Mouse (Mus musculus) left cerebral cortex, adult 11 months (tissue): ENCODE measurements around the gene Trmt1.

Experiments
- DNase-seq: peaks from one replicate; pipeline ENCODE4 v3.0.0; 2022; ENCODE audit warnings: low spot score

The Trmt1 gene

GRCm38 (mm10) chr8:84686191-84687002 lies at the start of gene Trmt1:
Trmt1 (plus strand) TSS chr8:84686307.
- no peak for DNase-seq

DNA sequence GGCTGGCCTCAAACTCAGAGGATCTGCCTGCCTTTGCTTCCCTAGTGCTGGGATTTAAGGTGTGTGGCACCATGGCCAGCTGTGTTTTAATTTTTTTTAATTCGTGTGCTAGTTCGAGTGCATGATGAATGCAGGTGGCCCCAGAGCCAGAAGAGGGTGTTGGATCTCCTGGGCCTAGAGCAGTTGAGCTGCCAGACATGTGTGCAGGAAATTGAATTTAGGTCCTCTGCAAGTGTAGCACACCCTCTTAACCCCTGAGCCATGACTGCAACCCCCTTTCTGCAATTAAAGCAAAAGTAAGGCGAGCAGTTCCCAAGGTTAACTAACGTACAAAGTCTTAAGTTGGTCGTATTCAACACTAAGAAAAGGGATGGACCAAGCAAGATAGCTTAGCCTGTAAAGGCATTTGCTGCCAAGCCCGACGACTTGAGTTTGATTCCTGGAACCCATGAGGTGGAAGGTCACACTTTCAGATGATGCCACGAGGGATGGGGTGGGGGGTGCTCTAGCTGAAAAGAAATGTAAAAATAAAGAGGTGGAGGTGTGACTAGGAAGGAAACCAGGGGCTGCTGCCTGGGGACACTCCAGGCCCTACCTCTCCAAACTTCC lies 48.1 kb upstream of the Trmt1 start:
- DNase-seq = no peak

- no peak for DNase-seq
These were observed 47.4 kb upstream of the Trmt1 start for GRCm38 (mm10) chr8:84638555-84639161.

GRCm38 (mm10) chr8:84639162-84640009 lies 46.7 kb upstream of the Trmt1 start:
- peak; percentile 93 for DNase-seq

GRCm38 (mm10) chr8:84640010-84640588 lies 46.0 kb upstream of the Trmt1 start:
- DNase-seq = no peak

DNA sequence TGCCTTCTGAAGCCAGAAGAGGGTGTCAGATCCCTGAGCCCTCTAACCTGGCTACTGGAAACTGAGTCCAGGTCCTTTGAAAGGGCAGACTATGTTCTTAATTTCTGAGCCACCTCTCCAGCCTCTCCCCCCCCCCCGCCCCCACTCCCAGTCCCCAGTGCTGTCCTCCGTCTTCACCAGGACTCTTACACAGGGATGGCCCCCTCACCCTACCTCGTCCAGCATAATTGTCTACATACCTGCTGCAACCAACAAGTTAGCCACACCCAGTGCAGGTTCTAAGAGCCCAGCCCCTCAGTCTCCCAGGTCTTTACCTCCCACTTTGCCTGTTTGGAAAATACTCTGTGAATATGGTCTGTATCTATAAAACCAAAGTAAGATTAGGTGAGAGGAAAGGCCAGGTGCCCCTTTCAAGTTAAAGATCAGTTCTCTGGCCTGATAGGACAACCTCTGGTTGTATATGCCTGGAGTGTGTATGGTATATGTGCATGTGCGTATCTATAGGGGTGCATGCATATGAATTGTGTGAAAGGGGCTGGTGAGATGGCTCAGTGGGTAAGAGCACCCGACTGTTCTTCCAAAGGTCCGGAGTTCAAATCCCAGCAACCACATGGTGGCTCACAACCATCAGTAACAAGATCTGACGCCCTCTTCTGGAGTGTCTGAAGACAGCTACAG lies 45.4 kb upstream of the Trmt1 start:
- DNase-seq = no peak

DNA sequence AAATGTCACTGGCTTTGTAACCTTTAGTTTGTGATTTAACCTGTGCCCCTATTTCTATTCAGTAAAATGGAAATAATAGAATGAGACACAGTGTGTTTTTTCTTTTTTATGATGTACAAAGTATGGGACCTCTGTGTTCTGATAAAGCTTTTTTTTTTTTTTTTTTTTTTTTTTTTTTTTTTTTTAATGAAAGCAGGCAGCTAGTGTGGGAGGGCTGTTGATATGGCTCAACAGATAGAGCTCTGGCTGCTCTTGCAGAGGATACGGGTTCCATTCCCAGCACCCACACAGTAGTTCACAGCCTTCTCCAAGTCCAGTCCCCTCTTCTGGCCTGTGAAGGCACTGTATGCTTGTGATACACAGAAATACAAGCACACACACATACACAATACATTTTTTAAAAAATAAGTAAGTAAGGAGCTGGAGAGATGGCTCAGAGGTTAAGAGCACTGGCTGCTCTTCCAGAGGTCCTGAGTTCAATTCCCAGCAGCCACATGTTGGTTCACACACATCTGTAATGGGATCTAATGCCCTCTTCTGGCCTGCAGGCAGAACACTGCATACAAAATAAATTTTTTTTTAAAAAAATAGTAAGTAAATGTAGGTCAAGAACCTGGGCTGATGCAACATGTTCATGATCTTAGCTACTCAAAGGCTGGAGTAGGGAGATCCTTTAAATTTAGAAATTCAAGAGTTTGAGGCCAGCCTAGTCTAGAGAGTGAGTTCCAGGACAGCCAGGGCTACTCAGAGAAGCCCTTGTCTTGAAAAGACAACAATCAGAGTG lies 44.3 kb upstream of the Trmt1 start:
- no peak for DNase-seq

- no peak for DNase-seq
These were observed 43.1 kb upstream of the Trmt1 start for GRCm38 (mm10) chr8:84643019-84643418.

GRCm38 (mm10) chr8:84646800-84647199 lies 39.3 kb upstream of the Trmt1 start:
- no peak for DNase-seq

- no peak for DNase-seq
These were observed 38.6 kb upstream of the Trmt1 start for GRCm38 (mm10) chr8:84647461-84647901.

DNA sequence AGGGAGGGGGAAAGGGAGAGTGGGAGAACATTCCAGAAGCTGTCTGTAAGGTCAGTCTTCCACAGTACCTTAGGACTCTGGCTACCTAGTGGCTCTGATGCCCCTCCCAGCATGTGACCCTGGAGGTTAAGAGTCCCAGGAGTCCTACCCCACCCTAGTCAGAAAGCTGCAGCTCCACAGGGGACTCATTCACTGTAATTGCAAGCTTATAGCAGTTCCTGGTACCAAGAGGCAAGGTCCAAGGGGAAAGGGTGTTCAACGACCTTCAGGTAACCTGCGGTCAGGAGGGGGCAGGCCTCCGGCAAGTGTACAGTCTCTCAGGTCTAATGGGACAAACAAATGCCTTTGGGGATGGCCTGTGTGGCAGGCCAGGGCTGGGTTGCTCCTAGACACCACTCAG lies 35.9 kb upstream of the Trmt1 start:
- no peak for DNase-seq

DNA sequence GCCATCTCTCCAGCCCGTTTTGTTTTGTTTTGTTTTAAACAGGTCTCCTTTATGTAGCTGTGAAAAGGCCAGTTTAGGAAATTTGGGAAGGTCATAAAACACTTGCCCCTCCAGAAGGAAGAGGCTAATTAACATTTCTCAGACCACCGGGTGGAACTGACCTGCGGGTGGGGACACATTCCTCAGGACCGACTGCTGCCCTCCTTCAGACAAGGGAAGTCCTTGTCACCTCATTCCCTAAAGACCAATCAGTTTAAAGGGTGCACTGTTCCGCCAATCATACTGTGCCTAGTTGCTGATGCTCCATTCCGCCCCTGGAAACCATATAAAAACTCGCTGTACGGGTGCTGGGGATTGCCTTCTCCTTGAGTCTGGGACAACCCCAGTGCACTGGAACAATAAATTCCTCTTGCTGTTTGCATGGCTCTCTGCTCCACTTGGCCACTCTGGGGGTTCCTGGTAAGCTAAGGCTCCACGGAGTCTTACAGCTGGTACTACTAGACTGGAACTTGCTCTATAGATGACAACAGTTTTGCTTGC lies 32.9 kb upstream of the Trmt1 start:
- DNase-seq = no peak

DNA sequence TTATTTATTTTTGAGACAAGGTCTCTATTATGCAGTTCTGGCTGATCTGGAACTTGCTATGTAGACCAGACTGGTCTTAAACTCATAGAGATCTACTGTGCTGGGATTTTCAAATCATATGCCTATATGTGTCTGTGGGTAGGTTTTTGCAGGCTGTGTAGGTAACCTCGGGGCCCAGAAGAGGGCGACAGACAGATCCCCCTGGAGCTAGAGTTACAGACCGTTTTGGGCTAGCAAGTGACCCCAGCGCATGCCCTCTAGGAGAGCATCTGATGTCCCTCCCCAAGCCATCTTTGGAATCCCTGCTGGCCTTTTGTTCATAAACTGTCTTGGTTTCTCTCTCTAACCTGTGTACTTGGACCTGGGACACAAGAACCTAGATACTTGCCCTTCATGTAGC lies 31.5 kb upstream of the Trmt1 start:
- no peak for DNase-seq

DNA sequence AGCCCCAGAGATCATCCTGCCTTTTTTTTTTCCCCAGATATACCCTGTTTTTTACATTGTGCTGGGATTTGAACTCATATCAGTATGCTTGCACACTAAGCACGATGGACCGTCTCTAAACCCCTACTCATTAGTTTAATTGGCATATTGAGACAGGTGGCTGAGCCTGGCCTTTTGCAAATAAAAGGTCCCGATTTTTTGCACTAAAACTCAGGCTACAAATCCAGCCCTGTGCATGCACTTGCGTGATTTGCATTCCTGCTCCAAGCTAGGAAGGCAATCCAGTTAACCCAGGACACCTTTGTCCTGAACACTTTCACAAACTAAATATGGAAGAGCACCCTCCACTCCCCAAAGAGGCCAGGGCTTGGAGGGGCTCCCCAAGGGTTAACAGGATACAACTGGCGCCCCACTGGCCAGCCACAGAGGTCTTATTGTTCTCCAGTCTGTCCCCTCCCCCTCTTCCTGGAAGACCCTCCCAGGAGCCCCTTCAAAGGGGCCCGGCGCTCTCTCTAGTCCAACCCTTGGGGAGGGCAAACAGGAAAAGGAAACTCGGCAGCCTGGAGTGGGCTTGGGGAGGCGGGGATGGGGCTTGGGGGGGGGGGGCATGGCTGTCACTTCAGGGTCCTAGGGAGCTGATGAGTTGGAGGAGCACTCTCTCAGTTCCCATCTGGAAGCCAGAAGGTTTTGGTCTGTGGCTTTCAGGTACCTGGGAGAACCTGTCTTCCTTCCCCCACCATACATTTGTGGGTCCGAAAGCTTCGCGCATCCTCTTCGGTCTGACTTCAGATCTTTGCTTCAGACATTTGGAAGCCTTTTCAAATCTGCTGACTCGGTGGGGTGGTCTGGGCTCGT lies 30.5 kb upstream of the Trmt1 start:
- no peak for DNase-seq

GRCm38 (mm10) chr8:84656191-84656525 lies 29.9 kb upstream of the Trmt1 start:
- no peak for DNase-seq

DNA sequence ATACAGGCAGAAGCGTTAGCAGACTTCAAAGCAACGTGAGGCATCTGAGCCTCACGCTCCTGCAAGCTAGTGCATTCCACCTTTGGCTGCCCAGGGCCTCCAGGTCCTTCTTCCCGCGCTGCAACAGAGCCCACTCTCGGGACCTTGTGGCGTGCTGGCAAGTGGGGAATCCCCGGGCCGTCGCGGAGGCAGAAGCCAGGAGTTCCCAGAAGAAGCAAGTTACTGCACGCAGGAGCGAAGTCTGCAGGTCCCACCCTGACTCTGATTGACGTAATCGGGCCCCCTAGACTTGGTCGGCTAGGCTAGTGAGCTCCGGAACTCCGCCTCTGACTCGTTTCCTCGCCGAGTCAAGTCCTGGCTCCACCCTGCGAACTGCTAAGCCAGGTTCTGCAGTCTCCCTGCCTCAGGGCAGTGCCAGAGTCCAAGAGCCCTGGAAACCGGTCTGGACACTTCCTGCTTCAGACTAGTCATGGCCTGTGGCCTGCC lies 29.4 kb upstream of the Trmt1 start:
- DNase-seq = no peak

DNA sequence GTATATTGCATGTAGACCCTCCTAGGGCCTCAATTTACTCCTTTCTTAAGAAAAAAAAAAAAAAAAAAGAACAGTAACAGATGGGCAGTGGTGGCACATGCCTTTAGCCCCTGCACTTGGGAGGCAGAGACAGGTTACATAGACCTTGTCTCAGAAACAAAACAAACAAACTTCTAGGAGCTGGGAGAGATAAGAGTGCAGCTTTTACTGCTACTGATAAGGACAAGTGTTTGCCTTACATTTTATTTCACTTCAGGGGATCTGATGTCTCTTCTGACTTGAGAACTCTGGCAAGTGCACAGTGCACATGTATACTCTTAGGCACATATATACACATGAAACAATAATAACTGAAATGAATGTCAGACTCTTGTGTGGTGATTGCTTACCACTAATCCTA lies 28.9 kb upstream of the Trmt1 start:
- no peak for DNase-seq

DNA sequence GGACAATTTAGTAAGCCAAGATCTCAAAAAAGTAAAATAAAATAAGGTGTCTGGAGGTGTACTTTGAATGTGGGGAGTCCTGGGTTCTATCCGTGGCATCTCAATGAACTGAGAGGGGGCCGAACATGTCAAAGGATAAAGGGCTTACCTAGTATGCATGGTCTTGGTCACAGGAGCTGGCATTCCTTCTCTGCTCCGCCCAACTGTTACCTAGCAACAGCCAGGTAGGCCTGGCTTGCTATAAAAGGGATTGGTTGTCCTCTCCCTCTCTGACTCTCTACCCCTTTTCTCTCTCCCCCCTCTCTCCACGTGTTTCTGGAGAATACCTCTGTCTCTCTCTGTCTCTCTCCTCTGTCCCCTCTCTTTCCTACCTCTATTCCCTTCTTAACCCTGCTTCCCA lies 28.4 kb upstream of the Trmt1 start:
- no peak for DNase-seq

GRCm38 (mm10) chr8:84658951-84659350 lies 27.2 kb upstream of the Trmt1 start:
- DNase-seq = no peak
